Mouse (Mus musculus): ENCODE measurements around the gene Snu13. TPM values are rescaled to one million over a fixed set of nuclear protein-coding genes. Genes with fewer than 3 reads are reported as not detected.

The Snu13 gene
- polyA plus RNA-seq (2012): 161 and 168 TPM in 2 replicates

DNA sequence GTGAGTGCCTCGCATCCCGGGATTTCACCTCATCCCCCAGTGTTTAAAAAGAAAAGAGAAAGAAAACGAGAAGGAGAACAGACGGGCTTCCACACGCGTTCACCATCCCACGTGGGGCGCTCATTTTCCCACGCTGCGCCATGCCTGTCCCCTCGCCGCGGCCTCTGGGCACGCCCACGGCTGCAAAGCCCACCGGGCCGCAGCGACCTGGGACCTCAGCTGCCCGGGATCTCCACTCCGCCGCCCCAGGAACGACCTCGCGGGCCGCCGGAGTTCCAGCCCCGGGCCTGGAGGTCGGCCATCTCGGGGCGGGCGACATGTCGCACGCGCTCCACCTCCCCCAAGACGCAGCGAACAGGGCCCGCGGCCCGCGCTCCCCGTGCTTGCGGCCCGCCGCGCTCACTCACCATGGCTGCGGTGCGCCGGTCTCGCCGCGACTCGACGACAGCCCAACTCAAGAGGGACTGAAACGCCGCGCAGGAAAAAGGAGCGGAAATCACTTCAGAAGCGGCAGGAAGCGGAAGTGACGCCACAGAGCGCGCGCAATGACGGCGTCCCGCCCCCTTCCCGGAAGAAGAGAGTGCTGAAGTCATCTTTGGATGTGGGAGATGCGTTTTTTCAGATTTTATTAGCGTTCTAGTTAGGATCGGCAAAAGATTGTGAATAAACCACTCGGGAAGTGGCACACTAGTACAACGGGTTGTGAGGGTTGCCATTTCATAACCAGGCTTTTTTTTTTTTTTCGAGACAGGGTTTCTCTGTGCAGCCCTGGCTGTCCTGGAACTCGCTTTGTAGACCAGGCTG lies at the start of gene Snu13:
Snu13 (minus strand) TSS at position 519 of the 804 bp plus-strand sequence.

DNA sequence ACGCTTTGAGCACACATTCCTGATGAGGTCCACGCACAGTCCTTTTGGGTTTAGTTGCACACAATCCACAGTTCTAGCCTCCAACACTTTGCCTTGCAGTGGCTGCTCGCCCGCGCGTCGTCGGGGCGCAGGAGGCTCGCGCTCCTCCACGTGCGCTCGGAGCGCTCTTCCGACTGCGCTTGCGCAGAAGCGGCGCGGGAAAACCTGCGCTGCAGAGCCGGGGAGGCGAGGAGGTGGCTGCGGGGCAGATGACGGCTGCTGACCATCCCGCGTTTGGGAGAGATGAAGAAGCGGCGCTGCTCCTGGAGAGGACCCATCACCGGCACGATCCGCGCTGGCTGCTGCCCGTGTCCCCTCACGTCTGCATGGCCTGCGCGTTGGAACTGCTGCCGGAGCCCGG lies 22.5 kb upstream of the Snu13 start, which contains the start of gene Mei1:
Mei1 (plus strand) TSS at position 99 of the 400 bp plus-strand sequence.

DNA sequence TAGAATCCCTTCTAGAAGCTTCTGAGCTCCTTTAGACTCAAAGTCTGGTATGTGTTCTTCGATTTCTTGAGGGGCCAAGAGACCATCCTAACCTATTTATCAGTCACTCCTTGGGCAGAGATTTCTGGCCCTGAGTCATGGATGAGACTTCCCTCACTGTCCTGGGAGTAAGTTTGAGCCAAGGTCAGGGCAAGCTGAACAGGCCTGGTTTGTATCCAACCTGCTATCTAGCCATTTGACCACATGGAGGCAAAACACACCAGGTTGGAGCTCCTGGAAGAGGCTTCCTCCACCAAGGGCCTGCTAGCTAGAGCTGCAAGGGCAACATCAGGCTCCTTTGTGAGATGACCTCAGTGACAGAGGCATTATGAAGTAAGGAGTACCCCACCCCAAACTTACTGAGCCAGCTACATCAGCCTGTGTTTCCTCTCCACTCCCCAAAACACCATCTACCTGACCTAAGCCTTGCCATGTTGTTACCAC lies 11.4 kb upstream of the Snu13 start, which contains the start of gene 4930407I10Rik:
4930407I10Rik (plus strand) TSS at position 433 of the 483 bp plus-strand sequence.

DNA sequence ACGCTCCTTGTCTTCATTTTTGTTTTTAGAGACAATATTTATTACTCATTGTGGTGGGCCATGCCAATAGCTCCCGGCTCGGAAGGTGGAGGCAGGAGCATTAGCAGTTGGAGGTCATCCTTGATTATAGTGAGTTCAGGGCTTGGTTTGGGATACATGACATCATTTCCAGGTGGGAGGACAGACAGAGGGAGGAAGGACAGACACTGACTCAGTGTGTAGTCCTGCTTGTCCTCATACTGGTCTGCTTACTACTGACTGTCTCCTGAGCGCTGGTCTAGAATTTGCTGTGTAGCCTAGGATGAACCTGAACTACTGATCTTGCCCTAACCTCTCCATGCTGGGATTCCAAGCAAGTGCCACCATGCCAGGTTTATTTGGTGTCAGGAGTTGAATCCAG lies 13.6 kb downstream of the Snu13 start, which contains the start of gene Desi1:
Desi1 (minus strand) TSS at position 101 of the 400 bp plus-strand sequence.

Other genes starting within 250 kb of the Snu13 start
- 47.1 and 54.1 TPM in 2 replicates for gene Tef, start 245.2 kb downstream of the Snu13 start, polyA plus RNA-seq (2012)
- 131 and 165 TPM in 2 replicates for gene Tob2, start 188.8 kb downstream of the Snu13 start, polyA plus RNA-seq (2012)
- 5.8 and 10.2 TPM in 2 replicates for gene Phf5a, start 175.7 kb downstream of the Snu13 start, polyA plus RNA-seq (2012)
- gene Aco2, start 175.3 kb downstream of the Snu13 start, polyA plus RNA-seq (2012): 126 and 127 TPM in 2 replicates
- 78.0 and 82.2 TPM in 2 replicates for gene Polr3h, start 121.4 kb downstream of the Snu13 start, polyA plus RNA-seq (2012)
- 0.02 and 0.14 TPM in 2 replicates for gene Csdc2, start 110.8 kb downstream of the Snu13 start, polyA plus RNA-seq (2012)
- 82.2 and 88.9 TPM in 2 replicates for gene Pmm1, start 86.7 kb downstream of the Snu13 start, polyA plus RNA-seq (2012)
- gene 1700029P11Rik, start 67.1 kb downstream of the Snu13 start, polyA plus RNA-seq (2012): 0.17 TPM in 1 of 2 replicates, not detected in the other
- 12.5 and 15.6 TPM in 2 replicates for gene Xrcc6, start 59.8 kb downstream of the Snu13 start, polyA plus RNA-seq (2012)
- 53.7 and 65.5 TPM in 2 replicates for gene Desi1, start 13.7 kb downstream of the Snu13 start, polyA plus RNA-seq (2012)
- not detected in 2 replicates for gene 4930407I10Rik, start 11.6 kb upstream of the Snu13 start, polyA plus RNA-seq (2012)
- gene Mei1, start 22.4 kb upstream of the Snu13 start, polyA plus RNA-seq (2012): not detected in 2 replicates
- 13.8 and 14.7 TPM in 2 replicates for gene Ccdc134, start 80.3 kb upstream of the Snu13 start, polyA plus RNA-seq (2012)
- gene Srebf2, start 99.6 kb upstream of the Snu13 start, polyA plus RNA-seq (2012): 297 and 300 TPM in 2 replicates
- gene Shisa8, start 165.2 kb upstream of the Snu13 start, polyA plus RNA-seq (2012): 4.9 and 16.3 TPM in 2 replicates
- 10.6 and 13.7 TPM in 2 replicates for gene Tnfrsf13c, start 176.8 kb upstream of the Snu13 start, polyA plus RNA-seq (2012)
- gene Cenpm, start 197.2 kb upstream of the Snu13 start, polyA plus RNA-seq (2012): 93.2 and 113 TPM in 2 replicates
- not detected in 2 replicates for gene 1500009C09Rik, start 204.8 kb upstream of the Snu13 start, polyA plus RNA-seq (2012)
- gene Sept3, start 227.3 kb upstream of the Snu13 start, polyA plus RNA-seq (2012): 0.25 and 0.28 TPM in 2 replicates